Mouse (Mus musculus): ENCODE data around the gene Galnt15. TPM values are rescaled to one million over a fixed set of nuclear protein-coding genes. Genes with fewer than 3 reads are reported as not detected.

Galnt15 gene
- polyA plus RNA-seq, 1 experiment from 2014 or later: 0.24 TPM

GRCm38 (mm10) chr14:32016466-32016865 is 12.3 kb upstream of the Galnt15 start:
- Histone ChIP-seq H3K9me3 (no peaks in the 10 kb centered on the region), H3K4me2 (replicated peaks) (no peak overlapping the region), H3K27ac (no peak overlapping the region)

GRCm38 (mm10) chr14:32016921-32017320 is 11.9 kb upstream of the Galnt15 start:
- ATAC-seq (ENCODE audit: insufficient number of reproducible peaks, insufficient read depth, low FRiP score, low TSS enrichment): no peak

More at GRCm38 (mm10) chr14:32016466-32016865, 12.3 kb upstream of the Galnt15 start:
- no peak overlapping the region for H3K9ac ChIP-seq
- H3K4me1 ChIP-seq: 0 out of 2 replicates have a peak, but pooled peaks cover 7% of the 10 kb centered on the region
- H3K36me3 ChIP-seq: no peaks in the 10 kb centered on the region
- no peak overlapping the region for H3K4me3 ChIP-seq
- ATAC-seq (ENCODE audit: insufficient number of reproducible peaks, insufficient read depth, low FRiP score, low TSS enrichment): no peak
- WGBS: 78% methylated on average over 3 of the region's 3 CpGs
- no peaks in the 10 kb centered on the region for H3K27me3 ChIP-seq

GRCm38 (mm10) chr14:32017448-32017847 is 11.3 kb upstream of the Galnt15 start:
- WGBS: 94% methylated on average over 2 of the region's 2 CpGs
- H3K4me1 ChIP-seq: 0 out of 2 replicates have a peak, but pooled peaks cover 7% of the 10 kb centered on the region
- H3K36me3 ChIP-seq: no peaks in the 10 kb centered on the region
- H3K9ac ChIP-seq: no peak overlapping the region
- H3K27me3 ChIP-seq: no peaks in the 10 kb centered on the region
- H3K9me3 ChIP-seq: no peaks in the 10 kb centered on the region
- H3K4me3 ChIP-seq: no peak overlapping the region
- no peak overlapping the region for H3K4me2 ChIP-seq (replicated peaks)
- no peak overlapping the region for H3K27ac ChIP-seq
- ATAC-seq (ENCODE audit: insufficient number of reproducible peaks, insufficient read depth, low FRiP score, low TSS enrichment): no peak

More at GRCm38 (mm10) chr14:32016921-32017320, 11.9 kb upstream of the Galnt15 start:
- Histone ChIP-seq H3K4me1 (0 out of 2 replicates have a peak, but pooled peaks cover 7% of the 10 kb centered on the region), H3K4me3 (no peak overlapping the region), H3K9me3 (no peaks in the 10 kb centered on the region), H3K27me3 (no peaks in the 10 kb centered on the region), H3K9ac (no peak overlapping the region), H3K27ac (no peak overlapping the region), H3K36me3 (no peaks in the 10 kb centered on the region), H3K4me2 (replicated peaks) (no peak overlapping the region)
- 8% methylated on average over 7 of the region's 7 CpGs for WGBS

GRCm38 (mm10) chr14:32019091-32019490 is 9.7 kb upstream of the Galnt15 start:
- no peaks in the 10 kb centered on the region for H3K36me3 ChIP-seq
- WGBS: 78% methylated on average over 8 of the region's 8 CpGs
- ATAC-seq (ENCODE audit: insufficient number of reproducible peaks, insufficient read depth, low FRiP score, low TSS enrichment): 0 out of 2 replicates have a peak, but pooled peaks have one; percentile 28
- no peaks in the 10 kb centered on the region for H3K27me3 ChIP-seq
- H3K4me2 ChIP-seq (replicated peaks): no peak overlapping the region
- 0 out of 2 replicates have a peak, but pooled peaks cover 7% of the 10 kb centered on the region for H3K4me1 ChIP-seq
- H3K27ac ChIP-seq: no peak overlapping the region
- H3K9ac ChIP-seq: no peak overlapping the region
- no peaks in the 10 kb centered on the region for H3K9me3 ChIP-seq
- no peak overlapping the region for H3K4me3 ChIP-seq

GRCm38 (mm10) chr14:32021967-32022366 is 6.8 kb upstream of the Galnt15 start:
- WGBS: 70% methylated on average over 9 of the region's 9 CpGs
- Histone ChIP-seq H3K27me3 (no peaks in the 10 kb centered on the region), H3K9ac (no peak overlapping the region), H3K4me1 (0 out of 2 replicates have a peak, but pooled peaks cover 3% of the 10 kb centered on the region), H3K27ac (no peak overlapping the region), H3K4me2 (replicated peaks) (no peak overlapping the region), H3K36me3 (no peaks in the 10 kb centered on the region), H3K9me3 (no peaks in the 10 kb centered on the region), H3K4me3 (no peak overlapping the region)
- ATAC-seq (ENCODE audit: insufficient number of reproducible peaks, insufficient read depth, low FRiP score, low TSS enrichment): no peak

DNA sequence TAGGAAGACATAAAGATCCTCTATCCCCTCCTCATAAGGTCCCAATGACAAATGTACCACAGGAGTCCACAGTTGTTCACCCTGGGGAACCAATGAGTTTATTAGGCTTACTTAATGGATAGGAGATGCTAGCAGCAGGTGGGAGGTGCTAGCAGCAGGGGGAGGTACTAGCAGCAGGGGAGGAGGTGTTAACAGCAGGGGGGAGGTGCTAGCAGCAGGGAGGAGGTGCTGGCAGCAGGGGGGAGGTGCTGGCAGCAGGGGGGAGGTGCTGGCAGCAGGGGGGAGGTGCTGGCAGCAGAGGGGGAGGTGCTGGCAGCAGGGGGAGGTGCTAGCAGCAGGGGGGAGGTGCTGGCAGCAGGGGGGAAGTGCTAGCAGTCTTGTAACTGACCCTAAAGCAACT is 6.3 kb upstream of the Galnt15 start:
- Histone ChIP-seq H3K9me3 (no peaks in the 10 kb centered on the region), H3K4me3 (no peak overlapping the region), H3K4me2 (replicated peaks) (no peak overlapping the region), H3K27ac (no peak overlapping the region), H3K9ac (no peak overlapping the region), H3K4me1 (no peaks in the 10 kb centered on the region), H3K36me3 (no peaks in the 10 kb centered on the region), H3K27me3 (no peaks in the 10 kb centered on the region)
- ATAC-seq (ENCODE audit: insufficient number of reproducible peaks, insufficient read depth, low FRiP score, low TSS enrichment): no peak

GRCm38 (mm10) chr14:32023891-32024290 is 4.9 kb upstream of the Galnt15 start:
- Histone ChIP-seq H3K9ac (no peak overlapping the region), H3K4me2 (replicated peaks) (no peak overlapping the region), H3K27ac (no peak overlapping the region), H3K27me3 (no peaks in the 10 kb centered on the region), H3K36me3 (no peaks in the 10 kb centered on the region), H3K4me1 (peaks cover 9% of the 10 kb centered on the region; the same call in 1 of the 2 replicates), H3K9me3 (no peaks in the 10 kb centered on the region), H3K4me3 (no peak overlapping the region)
- WGBS: 80% methylated on average over 4 of the region's 4 CpGs
- no peak for ATAC-seq (ENCODE audit: insufficient number of reproducible peaks, insufficient read depth, low FRiP score, low TSS enrichment)

GRCm38 (mm10) chr14:32027218-32027617 is 1.6 kb upstream of the Galnt15 start:
- peaks cover 3% of the 10 kb centered on the region; the same call in 1 of the 2 replicates for H3K27me3 ChIP-seq
- H3K9me3 ChIP-seq: no peaks in the 10 kb centered on the region
- WGBS: 58% methylated on average over 7 of the region's 7 CpGs
- H3K4me2 ChIP-seq (replicated peaks): no peak overlapping the region
- no peak for ATAC-seq (ENCODE audit: insufficient number of reproducible peaks, insufficient read depth, low FRiP score, low TSS enrichment)
- peaks cover 11% of the 10 kb centered on the region; the same call in 1 of the 2 replicates for H3K4me1 ChIP-seq
- no peak overlapping the region for H3K27ac ChIP-seq
- no peaks in the 10 kb centered on the region for H3K36me3 ChIP-seq
- H3K9ac ChIP-seq: no peak overlapping the region
- H3K4me3 ChIP-seq: no peak overlapping the region

GRCm38 (mm10) chr14:32029411-32029992 is 713 bp downstream of the Galnt15 start:
- H3K27ac ChIP-seq: no peak overlapping the region
- H3K4me3 ChIP-seq: no peak overlapping the region
- ATAC-seq (ENCODE audit: insufficient number of reproducible peaks, insufficient read depth, low FRiP score, low TSS enrichment): no peak
- peaks cover 3% of the 10 kb centered on the region; the same call in 1 of the 2 replicates for H3K27me3 ChIP-seq
- WGBS: 76% methylated on average over 14 of the region's 14 CpGs
- no peak overlapping the region for H3K9ac ChIP-seq
- peaks cover 11% of the 10 kb centered on the region; the same call in 1 of the 2 replicates for H3K4me1 ChIP-seq
- H3K36me3 ChIP-seq: no peaks in the 10 kb centered on the region
- H3K4me2 ChIP-seq (replicated peaks): no peak overlapping the region
- H3K9me3 ChIP-seq: no peaks in the 10 kb centered on the region

DNA sequence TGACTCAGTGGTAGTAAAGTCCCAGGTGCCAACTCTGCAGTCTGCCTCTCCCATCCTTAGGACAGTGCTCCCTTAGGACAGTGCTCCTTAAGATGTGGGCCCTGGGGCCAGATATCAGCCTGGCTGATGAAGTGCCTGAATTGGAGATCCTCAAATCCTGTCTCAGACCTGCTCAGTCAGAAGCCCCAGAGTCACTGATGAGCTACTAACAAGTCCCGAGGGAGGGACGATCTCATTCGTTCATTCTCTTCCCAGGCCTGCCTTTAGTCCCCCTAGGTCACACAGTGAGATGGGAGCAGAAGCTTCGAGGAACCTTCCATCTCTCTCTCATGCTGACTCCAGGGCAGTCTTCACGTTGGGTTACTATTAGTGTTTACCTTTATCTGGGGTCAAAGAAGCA is 1.3 kb downstream of the Galnt15 start:
- WGBS: 63% methylated on average over 5 of the region's 5 CpGs
- H3K27ac ChIP-seq: no peak overlapping the region
- H3K4me3 ChIP-seq: no peak overlapping the region
- peaks cover 11% of the 10 kb centered on the region; the same call in 1 of the 2 replicates for H3K4me1 ChIP-seq
- ATAC-seq (ENCODE audit: insufficient number of reproducible peaks, insufficient read depth, low FRiP score, low TSS enrichment): no peak
- H3K27me3 ChIP-seq: peaks cover 3% of the 10 kb centered on the region; the same call in 1 of the 2 replicates
- no peak overlapping the region for H3K9ac ChIP-seq
- no peak overlapping the region for H3K4me2 ChIP-seq (replicated peaks)
- no peaks in the 10 kb centered on the region for H3K9me3 ChIP-seq
- H3K36me3 ChIP-seq: no peaks in the 10 kb centered on the region

- Histone ChIP-seq H3K4me1 (peaks cover 11% of the 10 kb centered on the region; the same call in 1 of the 2 replicates), H3K27me3 (peaks cover 3% of the 10 kb centered on the region; the same call in 1 of the 2 replicates), H3K27ac (no peak overlapping the region), H3K4me3 (no peak overlapping the region), H3K9ac (no peak overlapping the region), H3K4me2 (replicated peaks) (no peak overlapping the region), H3K9me3 (no peaks in the 10 kb centered on the region), H3K36me3 (no peaks in the 10 kb centered on the region)
- 11% methylated on average over 4 of the region's 4 CpGs for WGBS
- ATAC-seq (ENCODE audit: insufficient number of reproducible peaks, insufficient read depth, low FRiP score, low TSS enrichment): no peak
Measured at GRCm38 (mm10) chr14:32032522-32032921, 3.7 kb downstream of the Galnt15 start.

GRCm38 (mm10) chr14:32036482-32036881 is 7.7 kb downstream of the Galnt15 start:
- ATAC-seq (ENCODE audit: insufficient number of reproducible peaks, insufficient read depth, low FRiP score, low TSS enrichment): no peak

More at GRCm38 (mm10) chr14:32036482-32036881, 7.7 kb downstream of the Galnt15 start:
- no peak overlapping the region for H3K4me2 ChIP-seq (replicated peaks)
- H3K9me3 ChIP-seq: no peaks in the 10 kb centered on the region
- WGBS: 84% methylated on average over 5 of the region's 5 CpGs
- H3K36me3 ChIP-seq: no peaks in the 10 kb centered on the region
- H3K9ac ChIP-seq: no peak overlapping the region
- H3K27me3 ChIP-seq: no peaks in the 10 kb centered on the region
- H3K27ac ChIP-seq: no peak overlapping the region
- no peaks in the 10 kb centered on the region for H3K4me1 ChIP-seq
- no peak overlapping the region for H3K4me3 ChIP-seq

Measured in embryonic facial prominence, embryonic 12.5 days (tissue).